Mouse (Mus musculus): ENCODE measurements at regions not wholly inside any gene's neighbourhood (a gene's known extent, or its start where the extent isn't known, plus 50 kb on each side); places are given as distances from the start of the nearest gene placed in this dataset.

GRCm38 (mm10) chr19:48136231-48136630 is 69.6 kb upstream of the Sorcs3 start:
- Histone ChIP-seq H3K4me1 (replicated peaks; ENCODE audit: control insufficient read depth, insufficient read depth) (no peaks in the 10 kb centered on the region), H3K4me3 (ENCODE audit: low read depth, low read length) (no peak overlapping the region), H3K9me3 (ENCODE audit: control insufficient read depth, low read length) (no peaks in the 10 kb centered on the region), H3K27me3 (ENCODE audit: control insufficient read depth, insufficient read depth, low read length) (no peaks in the 10 kb centered on the region), H3K9ac (ENCODE audit: low read length) (no peak overlapping the region), H3K36me3 (ENCODE audit: control insufficient read depth, insufficient read depth, low read length) (no peaks in the 10 kb centered on the region), H3K4me2 (replicated peaks; ENCODE audit: low read depth) (no peak overlapping the region), H3K27ac (replicated peaks) (no peak overlapping the region)
- ATAC-seq (ENCODE audit: low FRiP score, low TSS enrichment) (no peak), DNase-seq (ENCODE audit: low spot score) (no peak)
- 67% methylated on average over 8 of the region's 8 CpGs for WGBS
- TF ChIP-seq EP300 (optimal IDR thresholded peaks at IDR 0.05): no peak
- TF ChIP-seq CTCF (IDR thresholded peaks at IDR 0.05; ENCODE audit: low read depth): no peak

GRCm38 (mm10) chr19:48144129-48144528 is 61.7 kb upstream of the Sorcs3 start:
- H3K4me1 ChIP-seq (replicated peaks; ENCODE audit: control insufficient read depth, insufficient read depth): no peaks in the 10 kb centered on the region

More at GRCm38 (mm10) chr19:48144129-48144528, 61.7 kb upstream of the Sorcs3 start:
- no peak for TF ChIP-seq EP300 (optimal IDR thresholded peaks at IDR 0.05)
- peak; percentile 73 for TF ChIP-seq CTCF (IDR thresholded peaks at IDR 0.05; ENCODE audit: low read depth)
- H3K9me3 ChIP-seq (ENCODE audit: control insufficient read depth, low read length): no peaks in the 10 kb centered on the region
- H3K36me3 ChIP-seq (ENCODE audit: control insufficient read depth, insufficient read depth, low read length): no peaks in the 10 kb centered on the region
- WGBS: 37% methylated on average over 1 of the region's 1 CpGs
- H3K4me2 ChIP-seq (replicated peaks; ENCODE audit: low read depth): no peak overlapping the region
- H3K27me3 ChIP-seq (ENCODE audit: control insufficient read depth, insufficient read depth, low read length): no peaks in the 10 kb centered on the region
- no peak overlapping the region for H3K4me3 ChIP-seq (ENCODE audit: low read depth, low read length)
- ATAC-seq (ENCODE audit: low FRiP score, low TSS enrichment): no peak
- no peak overlapping the region for H3K9ac ChIP-seq (ENCODE audit: low read length)
- DNase-seq (ENCODE audit: low spot score): no peak
- H3K27ac ChIP-seq (replicated peaks): no peak overlapping the region
